Mouse (Mus musculus) layer of hippocampus, adult 9-11 months (tissue): ENCODE data around the gene 2900026A02Rik.

ENCODE experiments used
- DNase-seq: peaks from one replicate; pipeline ENCODE4 v3.0.0; 2022

2900026A02Rik gene

DNA sequence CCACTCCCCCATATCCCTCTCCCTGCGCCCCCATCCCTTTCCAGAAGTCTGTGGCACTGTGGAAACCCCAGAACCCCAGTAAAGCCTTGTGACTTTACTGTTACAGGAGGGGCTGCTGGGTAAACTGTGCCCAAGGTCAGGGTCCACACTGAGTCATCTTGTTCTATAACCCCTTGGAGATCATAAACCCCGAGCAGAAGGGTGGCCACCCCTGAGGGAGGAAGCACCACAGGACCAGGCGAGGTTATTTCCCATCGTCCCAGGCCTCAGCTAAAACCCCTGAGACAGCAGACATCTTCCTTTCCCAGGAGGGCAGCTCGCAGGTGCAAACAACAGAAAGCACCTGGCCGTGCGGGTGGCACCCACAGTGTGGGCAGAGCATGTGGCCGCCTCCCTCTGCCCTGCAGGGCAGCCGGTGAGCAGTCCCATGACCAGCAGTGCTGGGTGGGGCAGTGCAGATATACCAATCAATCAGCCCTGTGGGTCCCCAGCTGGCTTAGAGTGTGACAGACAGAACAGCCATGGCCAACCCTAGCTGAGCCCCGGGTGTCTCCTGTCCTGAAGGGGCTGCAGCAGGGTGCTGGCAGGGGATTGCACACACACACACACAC is 49.0 kb downstream of the 2900026A02Rik start:
- no peak for DNase-seq

DNA sequence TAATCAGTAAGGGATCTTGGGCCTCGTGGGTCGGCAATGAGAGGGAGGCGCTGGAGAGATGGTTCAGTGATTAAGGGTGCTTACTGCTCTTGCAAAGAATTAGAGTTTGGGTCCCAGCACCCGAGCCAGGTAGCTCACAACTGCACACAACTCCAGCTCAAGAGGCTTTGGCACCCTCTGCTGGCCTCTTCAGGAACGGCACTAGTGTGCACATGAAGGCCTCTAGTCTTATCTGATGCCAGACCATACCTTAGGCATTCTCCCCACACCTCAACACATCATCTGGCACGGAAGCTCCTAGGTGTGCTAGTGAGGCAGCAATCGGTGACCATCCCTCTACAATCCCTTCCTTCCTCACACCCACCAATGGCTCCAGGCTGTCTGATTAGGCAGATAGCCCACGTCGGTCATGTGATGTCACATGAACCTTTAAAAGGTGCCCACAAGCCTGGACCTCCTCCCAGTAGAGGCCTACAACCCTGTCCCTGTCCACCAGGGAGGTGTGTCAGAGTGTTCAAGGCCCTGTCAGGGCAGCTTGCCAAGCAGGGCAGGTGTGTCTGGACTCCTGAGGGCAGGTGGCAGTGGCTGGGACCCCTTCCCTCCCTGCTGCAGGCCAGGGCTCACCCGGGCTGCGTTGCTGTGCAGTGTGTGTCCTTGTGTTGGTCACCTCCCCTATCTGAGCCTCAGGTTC is 50.8 kb downstream of the 2900026A02Rik start:
- DNase-seq, result no peak

DNA sequence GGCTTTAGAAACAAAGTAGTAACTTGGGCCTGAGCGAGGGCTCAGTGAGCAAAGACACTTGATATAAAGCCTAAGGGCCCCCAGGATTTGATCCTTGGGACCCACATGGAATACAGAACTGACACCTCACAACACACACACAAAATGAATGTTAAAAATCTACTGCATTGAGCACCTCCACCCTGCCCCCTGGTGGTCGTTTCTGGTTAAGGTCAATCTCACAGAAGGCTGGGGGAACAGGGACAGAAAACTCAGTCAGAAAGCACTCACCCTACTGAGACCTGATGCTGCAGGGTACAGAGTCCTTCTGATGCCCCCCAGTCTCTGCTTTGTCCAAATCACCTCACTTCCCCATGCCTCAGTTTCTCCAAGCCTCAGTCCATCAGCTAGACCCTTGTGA is 53.3 kb downstream of the 2900026A02Rik start:
- DNase-seq, result no peak

DNA sequence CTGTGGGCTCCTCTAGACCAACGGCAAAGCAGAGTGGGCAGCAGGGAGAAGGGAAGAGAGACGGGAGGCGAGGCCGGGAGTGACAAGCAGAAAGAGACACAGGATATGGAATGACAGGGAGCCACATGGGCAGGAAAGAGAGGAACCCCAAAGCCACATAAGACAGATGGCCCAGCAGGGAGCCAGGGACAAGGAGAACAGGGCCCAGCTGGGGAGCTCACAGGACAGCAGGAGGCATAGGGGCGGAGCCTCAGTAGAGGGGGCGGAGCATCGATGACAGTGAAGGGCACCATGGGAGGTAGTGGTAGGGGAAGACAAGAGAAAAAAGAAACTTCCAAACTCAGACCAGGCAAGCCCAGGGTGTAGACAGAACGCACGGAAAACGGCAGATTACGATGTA is 55.6 kb downstream of the 2900026A02Rik start:
- DNase-seq, result peak; percentile 81

DNA sequence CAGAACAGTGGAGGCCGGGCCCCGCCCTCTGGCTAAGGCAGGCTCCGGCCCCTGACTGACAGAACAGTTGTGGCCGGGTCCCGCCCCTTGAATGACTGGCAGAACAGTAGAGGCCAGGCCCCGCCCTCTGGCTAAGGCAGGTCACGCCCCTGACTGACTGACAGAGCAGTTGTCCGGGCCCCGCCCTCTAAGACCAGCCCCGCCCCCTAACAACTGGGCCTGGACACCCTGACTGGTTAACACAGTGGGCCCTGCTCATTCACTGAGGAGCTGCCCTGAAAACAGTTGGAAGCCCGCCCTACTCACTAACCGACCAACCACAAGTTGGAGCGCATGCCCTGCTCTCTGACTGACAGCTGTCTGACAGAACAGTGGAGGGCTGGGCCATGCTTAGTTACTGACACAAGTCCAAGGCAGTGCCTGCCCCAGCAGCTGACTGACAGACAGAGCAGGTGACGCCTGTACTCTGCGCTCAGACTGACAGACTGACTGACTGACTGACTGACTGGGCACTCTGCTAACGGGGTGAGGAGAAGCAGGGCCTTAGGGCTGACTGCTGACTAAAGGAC is 56.1 kb downstream of the 2900026A02Rik start:
- peak; percentile 83 for DNase-seq

DNA sequence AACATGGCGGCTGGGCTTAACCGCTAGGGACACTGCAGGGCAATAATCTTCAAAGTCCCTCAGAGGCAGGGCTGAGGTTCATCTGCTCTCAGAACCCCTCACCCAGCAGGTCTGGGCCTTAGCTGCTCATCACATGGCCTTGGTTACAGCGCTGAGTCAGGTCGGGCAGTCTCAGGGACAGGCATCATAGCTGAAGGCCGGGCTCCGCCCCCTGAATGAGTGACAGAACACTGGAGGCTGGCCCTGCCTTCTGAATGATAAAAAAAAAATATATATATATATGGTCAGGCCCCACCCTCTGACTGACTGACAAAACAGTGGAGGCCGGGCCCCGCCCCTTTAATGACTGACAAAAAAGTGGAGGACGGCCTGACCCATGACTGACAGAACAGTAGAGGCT is 56.6 kb downstream of the 2900026A02Rik start:
- no peak for DNase-seq

DNA sequence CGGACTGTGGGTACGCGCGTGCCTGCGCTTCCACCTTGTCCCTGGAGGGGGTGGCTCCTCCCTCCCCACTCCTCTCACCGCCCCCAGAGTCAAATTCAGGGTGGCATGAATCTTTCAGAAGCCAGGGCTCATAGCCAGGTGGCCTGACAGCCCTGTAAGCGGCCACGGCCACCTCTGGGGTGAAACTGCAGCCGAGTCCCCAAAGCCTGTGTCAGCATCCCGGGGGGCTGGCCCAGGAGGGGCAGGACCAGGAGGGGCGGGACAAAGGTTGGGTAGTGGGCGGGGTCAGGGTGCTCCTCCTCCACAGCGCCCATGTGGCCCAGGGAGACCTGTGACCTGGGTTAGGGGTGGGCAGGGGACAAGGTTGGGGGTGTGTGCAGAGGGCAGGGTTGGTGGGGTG is 57.9 kb downstream of the 2900026A02Rik start:
- no peak for DNase-seq

DNA sequence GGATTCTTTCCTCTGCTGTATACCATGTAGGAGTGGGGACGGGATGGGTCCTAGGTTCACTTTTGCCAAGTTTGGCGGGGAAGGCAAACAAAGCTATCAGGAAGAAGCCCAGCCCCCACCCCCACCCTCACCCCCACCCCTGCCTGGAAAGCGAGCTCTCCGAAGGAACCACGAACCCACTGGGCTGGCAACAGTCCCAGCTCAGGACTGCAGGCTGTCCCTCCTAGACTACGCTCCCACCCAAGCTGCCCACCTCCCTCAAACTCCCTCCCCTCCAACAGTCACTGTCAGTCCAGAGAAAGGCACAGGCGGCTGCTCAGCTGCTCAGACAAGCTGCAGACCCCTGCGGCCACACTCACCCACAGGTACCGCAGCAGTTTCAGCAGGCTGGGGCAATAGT is 58.3 kb downstream of the 2900026A02Rik start:
- DNase-seq, result no peak

DNA sequence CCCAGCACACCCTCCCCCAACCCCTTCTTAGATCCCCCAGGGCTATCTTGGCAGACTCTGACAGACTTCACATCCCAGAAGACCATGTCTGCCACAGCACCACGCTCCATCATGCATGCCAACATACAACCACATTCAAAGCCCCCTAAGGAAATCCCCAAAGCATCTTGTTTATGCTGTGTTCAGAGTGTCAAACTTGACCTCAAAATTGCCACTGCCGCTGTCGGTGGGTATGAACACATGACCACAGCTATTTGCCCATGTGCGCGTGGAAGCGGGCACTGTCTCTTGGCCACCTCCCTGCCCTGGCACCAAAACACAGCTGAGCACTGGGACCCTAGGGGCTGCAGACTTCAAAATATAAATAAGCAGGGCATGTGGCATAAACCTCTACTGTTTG is 59.5 kb downstream of the 2900026A02Rik start:
- DNase-seq, result no peak

DNA sequence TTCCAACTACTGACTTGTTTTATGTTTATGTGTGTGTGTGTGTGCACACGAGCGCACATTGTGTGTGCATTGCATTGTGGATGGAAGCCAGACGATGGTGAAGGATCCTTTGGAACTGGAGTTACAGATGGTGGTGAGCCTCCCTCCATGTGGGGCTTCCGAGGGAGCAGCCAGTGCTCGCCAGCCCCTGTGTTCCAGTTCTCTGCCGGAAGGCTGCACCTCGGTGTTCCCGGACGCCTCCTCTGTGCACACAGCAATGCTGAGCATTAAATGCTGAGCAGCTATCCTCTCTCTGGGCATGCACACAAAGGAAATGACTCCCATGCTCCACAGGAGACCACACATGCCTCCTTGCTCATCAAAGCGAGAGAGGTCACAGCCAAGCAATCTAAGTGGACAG is 60.7 kb downstream of the 2900026A02Rik start:
- DNase-seq, result peak; percentile 54

DNA sequence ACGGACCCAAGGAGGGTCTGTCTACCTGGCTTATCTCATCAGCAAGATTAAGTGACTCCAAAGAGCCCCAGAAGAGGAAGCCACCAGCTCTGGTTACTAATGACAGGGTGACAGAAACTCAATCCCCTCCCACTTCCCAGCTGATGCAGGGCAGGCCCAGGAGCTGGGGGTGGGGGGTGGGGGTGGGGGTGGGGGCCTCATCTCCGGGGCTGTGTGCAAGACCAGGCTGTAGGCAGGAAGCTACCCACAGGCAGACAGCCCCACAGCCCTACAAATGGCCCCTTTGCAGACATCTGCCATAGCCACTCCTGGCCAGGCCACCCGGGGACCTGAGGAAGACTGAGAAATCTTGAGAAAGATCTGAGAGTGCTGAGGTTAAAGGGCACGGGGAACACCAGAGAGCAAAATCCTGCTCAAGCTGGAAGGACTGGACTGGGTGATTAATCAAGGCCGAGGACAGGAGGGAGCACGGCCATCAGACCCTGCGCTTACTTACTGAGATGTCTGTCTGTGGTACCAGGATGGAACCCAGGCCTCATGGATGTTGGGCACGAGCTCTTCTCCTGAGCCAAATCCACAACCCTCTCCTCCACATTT is 62.2 kb downstream of the 2900026A02Rik start:
- no peak for DNase-seq

DNA sequence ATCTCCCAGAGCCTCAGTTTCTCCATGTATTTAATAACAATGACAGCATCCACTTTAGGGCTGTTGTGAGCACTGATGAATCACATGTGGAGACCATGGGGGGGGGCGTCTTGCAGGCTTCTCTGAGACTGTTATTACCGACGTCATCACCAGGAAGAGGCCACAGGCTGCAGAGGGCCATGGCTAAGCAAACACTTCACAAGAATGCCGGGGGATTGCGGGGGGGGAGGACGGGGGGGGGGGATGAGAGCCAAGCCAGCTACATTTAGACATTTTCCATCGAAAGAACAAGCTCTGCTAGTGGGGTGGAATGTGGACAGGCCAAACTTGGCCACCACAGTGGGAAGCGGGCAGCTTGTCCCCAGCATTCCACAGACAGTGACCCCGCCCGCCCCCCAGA is 63.4 kb downstream of the 2900026A02Rik start:
- no peak for DNase-seq

DNA sequence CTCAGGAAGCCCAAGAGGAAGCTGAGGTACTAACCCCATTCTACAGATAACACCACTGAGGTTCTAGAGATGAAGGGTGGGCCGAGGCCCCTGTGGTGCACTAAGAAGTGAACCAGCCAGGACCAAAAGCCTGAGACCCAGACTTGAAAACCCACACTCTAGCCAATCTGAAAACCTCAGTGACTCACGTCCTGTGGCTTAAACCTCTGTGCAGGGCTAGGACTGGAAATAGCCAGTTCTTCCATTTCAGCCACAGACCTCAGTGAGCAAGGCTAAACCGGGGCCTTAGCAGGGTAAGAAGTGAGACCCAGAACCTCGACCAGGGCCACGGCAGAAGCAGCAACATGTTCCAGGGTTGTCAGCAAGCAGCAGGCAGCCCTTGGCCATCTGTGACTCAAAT is 64.0 kb downstream of the 2900026A02Rik start:
- DNase-seq, result no peak

DNA sequence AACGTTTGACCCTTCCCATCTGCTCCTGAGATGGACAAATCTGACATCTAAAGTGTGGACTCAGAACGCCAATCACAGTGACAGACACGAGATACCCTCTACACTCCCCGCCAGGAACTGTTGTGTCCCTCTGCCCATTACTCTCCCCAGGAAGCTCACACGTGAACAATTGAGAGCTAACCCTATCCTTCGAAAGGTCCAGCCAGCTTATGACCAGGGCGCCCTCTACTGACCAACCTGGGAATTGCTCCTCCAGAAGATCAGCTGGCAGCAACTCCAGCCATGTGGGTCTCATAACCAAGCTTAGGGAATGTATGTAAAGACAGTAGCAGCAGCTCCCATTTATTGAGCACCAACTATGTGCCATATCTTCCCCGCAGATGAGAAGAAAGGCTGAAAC is 65.9 kb downstream of the 2900026A02Rik start:
- peak; percentile 69 for DNase-seq

DNA sequence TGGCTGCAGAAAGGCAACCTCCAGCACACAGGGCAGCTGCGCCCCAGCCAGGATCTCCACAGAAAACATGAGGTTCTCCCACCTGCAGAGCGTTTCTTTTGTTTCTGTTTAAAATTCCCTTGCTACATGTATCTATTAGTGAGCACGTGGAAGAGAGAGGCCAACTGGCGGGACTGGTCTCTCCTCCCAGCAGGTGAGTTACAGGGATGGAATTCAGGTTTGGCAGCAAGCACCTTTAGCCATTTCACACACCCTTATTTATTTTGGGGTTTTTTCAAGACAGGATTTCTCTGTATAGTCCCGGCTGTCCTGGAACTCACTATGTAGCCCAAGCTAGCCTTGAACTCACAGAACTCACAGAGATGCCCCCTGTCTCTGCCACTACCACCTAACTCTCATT is 66.6 kb downstream of the 2900026A02Rik start:
- no peak for DNase-seq

DNA sequence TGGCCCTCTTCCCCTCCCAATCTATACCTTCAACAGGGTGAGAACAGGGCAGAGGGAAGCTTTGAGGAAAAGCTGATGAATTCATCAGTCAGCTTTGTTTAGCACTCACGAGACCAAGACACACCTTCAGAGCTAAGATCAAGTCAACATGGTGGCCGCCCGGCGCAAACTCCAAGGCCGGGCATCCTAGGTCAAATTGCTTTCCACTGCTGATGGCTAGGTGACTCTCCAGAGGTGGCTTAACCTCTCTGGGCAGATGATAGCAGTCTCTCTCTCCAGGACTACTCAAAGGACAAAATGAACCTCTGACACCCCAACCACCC is 67.6 kb downstream of the 2900026A02Rik start:
- DNase-seq, result no peak

DNA sequence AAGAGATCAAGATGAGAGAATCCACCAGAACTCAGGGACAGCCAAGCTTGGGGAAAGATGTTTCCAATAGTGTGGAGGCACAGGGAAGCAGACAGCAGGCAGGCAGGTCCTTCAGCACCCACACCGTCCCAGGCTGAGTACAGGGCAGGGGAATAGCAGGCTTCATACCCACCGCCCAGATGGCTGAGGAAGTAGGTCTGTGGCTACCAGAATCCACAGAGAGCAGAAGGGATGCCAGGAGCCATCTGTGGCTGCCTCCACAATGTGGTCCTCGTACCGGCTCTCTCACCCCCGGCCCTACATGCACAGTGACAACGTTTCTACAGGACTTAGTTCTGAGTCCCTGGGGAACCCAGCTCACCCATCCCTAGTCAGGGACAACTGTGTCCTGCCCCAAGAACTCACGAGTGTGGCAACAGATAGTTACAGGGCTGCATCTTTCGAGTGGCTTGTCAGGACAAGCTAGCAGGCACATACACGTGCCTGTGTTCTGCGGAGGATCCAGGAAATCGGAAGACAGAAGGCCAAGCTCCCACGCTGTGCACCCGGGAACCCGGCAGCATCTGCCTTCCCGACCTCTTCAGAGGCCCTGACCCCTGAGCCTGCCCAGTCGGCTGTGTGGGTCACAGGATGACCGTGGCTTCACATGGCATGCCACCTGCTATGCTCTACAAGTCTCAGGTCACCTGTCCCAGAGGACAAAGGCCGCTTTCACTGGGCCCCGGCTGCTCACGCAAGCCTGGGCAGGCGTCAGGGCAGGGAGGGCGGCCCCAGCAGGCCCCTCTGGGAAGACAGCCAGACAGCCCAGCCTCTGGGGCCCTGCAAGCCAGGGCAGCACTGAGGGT is 68.2 kb downstream of the 2900026A02Rik start:
- peak; percentile 71 for DNase-seq

DNA sequence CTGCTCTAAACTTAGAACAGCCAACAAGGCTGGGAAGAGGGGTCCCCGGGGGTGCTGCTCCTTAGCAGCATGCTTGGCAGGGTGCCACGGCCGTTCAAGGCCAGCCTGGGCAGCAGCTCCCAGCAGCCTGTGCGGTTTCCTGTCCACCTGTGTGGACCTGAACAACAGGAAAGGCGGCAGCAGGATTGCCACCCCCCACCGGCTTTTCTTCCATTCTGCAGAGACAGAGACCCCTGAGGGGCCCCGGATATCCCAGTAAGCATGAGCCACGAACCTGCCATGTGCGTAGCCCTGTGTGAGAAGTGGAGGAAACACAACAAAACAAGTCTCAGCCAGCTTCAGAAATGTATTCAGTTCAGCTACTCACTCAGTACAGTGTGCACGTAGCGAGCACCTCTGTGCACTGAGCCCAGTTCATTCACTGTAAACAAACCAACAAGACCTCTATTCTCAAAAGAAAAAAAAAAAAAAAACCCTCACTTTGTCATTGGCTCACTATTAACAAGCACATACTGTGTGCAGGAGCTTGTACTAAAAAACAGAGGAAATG is 69.4 kb downstream of the 2900026A02Rik start:
- no peak for DNase-seq

DNA sequence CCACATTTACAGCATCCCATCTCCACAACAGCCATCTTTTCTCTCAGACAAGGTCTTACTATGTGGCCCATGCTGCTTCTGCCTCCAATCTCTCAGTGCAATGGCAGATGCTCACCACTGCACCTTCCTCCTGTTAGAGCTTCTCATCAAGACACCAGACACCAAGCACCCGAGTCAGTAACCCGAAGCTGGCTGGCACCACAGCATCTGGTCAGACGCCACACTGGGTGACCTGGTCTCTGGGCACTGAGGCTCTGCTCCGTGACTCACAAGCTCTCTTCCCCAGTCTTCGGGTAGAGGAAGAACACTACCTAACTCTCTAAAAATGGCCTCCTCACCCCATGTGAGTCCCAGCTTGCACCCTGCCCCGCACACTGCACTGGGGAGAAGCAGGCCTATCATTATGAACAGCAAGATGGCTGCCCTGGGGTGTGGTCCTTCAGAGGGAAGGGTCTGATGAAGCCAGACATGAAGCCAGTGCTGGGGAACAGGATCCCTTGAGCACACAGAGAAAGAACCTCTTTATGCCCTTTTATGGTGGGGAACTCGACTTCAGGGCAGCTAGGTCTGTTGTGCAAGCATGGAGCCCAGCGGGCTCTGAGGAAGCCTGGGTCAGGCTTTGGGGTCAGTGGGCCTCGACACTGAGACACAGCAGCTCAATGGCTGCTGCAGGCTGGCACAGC is 70.0 kb downstream of the 2900026A02Rik start:
- DNase-seq, result no peak

DNA sequence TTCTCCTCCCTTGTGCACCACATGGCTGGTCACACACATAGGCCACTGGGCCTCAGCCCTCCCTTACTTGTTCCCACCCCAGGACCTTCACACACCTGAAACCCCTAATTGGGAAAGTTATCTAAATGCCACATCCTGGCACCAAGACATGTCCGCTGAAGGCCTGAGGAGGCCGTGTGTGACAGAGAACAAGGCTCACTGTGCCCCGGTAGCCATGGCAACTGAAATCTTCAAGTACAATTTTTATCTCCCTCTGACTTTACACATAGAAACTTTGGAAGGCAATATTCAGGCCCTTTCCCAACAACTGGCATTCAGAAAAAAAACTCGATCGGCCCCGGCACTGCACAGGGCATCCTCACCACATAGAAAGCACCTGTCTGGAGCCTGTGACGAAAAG is 72.0 kb downstream of the 2900026A02Rik start:
- no peak for DNase-seq

DNA sequence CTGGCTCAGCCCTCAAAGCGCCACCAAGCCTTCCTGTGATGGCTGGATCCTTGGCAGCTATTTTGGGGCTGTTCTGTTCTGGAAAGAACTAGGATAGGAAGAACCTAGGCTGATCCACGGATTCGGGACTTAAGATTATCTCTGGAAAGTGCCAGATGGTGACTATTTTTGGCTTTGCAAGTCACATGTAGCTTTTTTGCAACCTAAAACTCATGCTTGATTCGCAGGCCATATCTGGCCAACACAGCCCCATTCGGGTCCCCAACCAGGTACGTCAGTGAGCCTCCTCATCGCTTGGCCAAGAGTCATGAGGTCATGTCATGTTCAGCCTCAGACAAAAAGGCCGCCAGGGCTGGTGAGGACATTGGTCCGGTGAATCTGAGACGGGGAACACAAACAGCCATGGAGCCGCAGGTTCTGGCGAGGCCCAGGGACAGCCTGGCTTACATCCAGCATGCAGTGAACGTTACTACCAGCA is 73.0 kb downstream of the 2900026A02Rik start:
- DNase-seq, result peak; percentile 65

DNA sequence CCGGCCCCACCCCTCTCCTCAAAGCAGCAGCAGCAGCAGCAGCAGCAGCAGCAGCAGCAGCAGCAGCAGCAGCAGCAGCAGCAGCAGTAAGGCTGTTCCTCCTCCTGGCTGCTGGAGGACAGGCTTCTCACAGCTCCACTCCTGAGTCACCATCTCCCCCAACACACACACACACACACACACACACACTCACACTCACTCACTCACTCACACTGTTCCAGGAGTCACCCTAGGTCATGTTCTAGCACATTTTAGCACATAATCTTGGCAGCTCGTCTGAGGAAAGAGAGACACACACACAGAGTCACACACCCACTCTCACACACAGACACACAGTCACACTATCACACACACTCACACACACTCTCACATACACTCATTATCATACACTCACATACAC is 74.4 kb downstream of the 2900026A02Rik start:
- DNase-seq, result no peak
